Mouse (Mus musculus): ENCODE results near the gene Cisd3. TPM values are rescaled to one million over a fixed set of nuclear protein-coding genes. Genes with fewer than 3 reads are reported as not detected.

Cisd3 gene
- polyA plus RNA-seq, 1 experiment from 2014 or later: 12.3 TPM

GRCm38 (mm10) chr11:97694435-97694834 is 8.8 kb downstream of the Cisd3 start:
- Histone ChIP-seq H3K4me2 (no peak overlapping the region), H3K27me3 (peaks cover 31% of the 10 kb centered on the region), H3K36me3 (replicated peaks) (no peaks in the 10 kb centered on the region), H3K9ac (no peak overlapping the region), H3K4me1 (replicated peaks) (peaks cover 39% of the 10 kb centered on the region), H3K4me3 (replicated peaks) (no peak overlapping the region), H3K9me3 (replicated peaks) (no peaks in the 10 kb centered on the region), H3K27ac (replicated peaks) (no peak overlapping the region)
- ATAC-seq (ENCODE audit: insufficient read depth): no peak
- WGBS (ENCODE audit: insufficient replicate concordance): 65% methylated on average over 4 of the region's 4 CpGs

DNA sequence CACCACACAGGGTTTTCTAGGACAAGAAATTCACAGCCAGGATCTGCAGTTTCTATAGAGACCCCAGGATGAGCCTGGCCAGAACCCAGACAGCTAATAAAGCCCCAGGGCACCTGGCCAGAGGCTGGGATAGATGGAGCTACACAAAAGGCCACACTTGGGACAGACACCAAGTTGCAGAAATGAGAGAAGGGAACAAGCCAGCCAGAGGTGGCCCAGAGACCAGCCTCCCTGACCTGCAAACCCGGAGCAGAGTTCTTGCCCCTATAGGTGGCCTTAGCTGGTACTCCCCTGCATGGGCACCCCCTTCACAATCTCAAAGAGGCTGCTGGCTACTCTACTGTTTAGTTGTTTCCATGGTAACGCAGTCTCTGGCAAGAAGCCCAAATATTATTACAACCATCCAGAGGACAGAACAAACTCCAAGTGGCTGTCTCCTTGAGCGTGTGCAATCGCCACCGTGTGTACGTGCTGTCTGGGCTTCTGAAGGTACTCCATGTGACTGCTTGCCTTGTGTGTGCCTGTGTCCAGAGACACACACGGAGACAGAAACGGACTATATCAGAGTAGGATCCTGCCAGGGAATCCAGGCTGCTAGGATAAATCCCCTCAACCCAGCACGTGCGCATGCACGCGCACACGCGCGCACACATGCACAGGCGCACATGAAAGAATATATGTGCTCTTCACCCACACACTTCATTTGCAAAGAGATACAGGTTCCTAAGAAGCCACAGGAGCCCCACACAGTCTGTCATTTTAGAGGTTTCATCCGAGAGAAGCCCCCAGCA is 9.5 kb downstream of the Cisd3 start:
- H3K4me2 ChIP-seq: no peak overlapping the region
- no peak overlapping the region for H3K9ac ChIP-seq
- H3K9me3 ChIP-seq (replicated peaks): no peaks in the 10 kb centered on the region
- 0 out of 2 replicates have a peak overlapping the region, but pooled peaks have one; percentile 1 for H3K27ac ChIP-seq (replicated peaks)
- no peak overlapping the region for H3K4me3 ChIP-seq (replicated peaks)
- peaks cover 38% of the 10 kb centered on the region for H3K27me3 ChIP-seq
- 75% methylated on average over 17 of the region's 17 CpGs for WGBS (ENCODE audit: insufficient replicate concordance)
- H3K4me1 ChIP-seq (replicated peaks): peaks cover 45% of the 10 kb centered on the region
- no peaks in the 10 kb centered on the region for H3K36me3 ChIP-seq (replicated peaks)
- ATAC-seq (ENCODE audit: insufficient read depth): no peak

- H3K9ac ChIP-seq: no peak overlapping the region
- no peak overlapping the region for H3K4me2 ChIP-seq
- H3K27me3 ChIP-seq: peaks cover 46% of the 10 kb centered on the region
- H3K4me3 ChIP-seq (replicated peaks): no peak overlapping the region
- 59% methylated on average over 9 of the region's 9 CpGs for WGBS (ENCODE audit: insufficient replicate concordance)
- no peak overlapping the region for H3K27ac ChIP-seq (replicated peaks)
- ATAC-seq (ENCODE audit: insufficient read depth): no peak
- H3K36me3 ChIP-seq (replicated peaks): no peaks in the 10 kb centered on the region
- no peaks in the 10 kb centered on the region for H3K9me3 ChIP-seq (replicated peaks)
- peaks cover 52% of the 10 kb centered on the region for H3K4me1 ChIP-seq (replicated peaks)
These were observed 10.2 kb downstream of the Cisd3 start for GRCm38 (mm10) chr11:97695712-97696401.

DNA sequence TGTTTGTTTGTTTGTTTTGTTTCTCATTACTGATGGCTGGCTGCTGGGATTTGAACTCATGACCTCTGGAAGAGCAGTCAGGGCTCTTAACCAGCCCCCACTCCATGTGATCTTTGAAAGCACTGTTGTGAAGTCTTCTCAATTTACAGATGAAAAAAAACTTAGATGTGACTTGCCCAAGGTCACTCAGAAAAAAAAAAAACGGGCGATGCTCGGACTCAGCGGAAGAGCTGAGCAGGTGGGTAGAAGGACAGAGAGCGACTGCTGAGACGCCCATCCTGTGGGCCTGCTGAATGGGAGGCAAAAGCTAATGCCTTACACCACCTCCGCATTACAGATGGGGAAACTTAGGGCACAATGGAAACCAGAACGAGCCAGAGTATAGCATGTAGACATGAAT is 11.0 kb downstream of the Cisd3 start:
- WGBS (ENCODE audit: insufficient replicate concordance): 75% methylated on average over 8 of the region's 8 CpGs
- no peak overlapping the region for H3K27ac ChIP-seq (replicated peaks)
- H3K4me2 ChIP-seq: no peak overlapping the region
- peaks cover 54% of the 10 kb centered on the region for H3K27me3 ChIP-seq
- no peaks in the 10 kb centered on the region for H3K9me3 ChIP-seq (replicated peaks)
- peaks cover 59% of the 10 kb centered on the region for H3K4me1 ChIP-seq (replicated peaks)
- H3K36me3 ChIP-seq (replicated peaks): no peaks in the 10 kb centered on the region
- H3K4me3 ChIP-seq (replicated peaks): no peak overlapping the region
- no peak for ATAC-seq (ENCODE audit: insufficient read depth)
- no peak overlapping the region for H3K9ac ChIP-seq

DNA sequence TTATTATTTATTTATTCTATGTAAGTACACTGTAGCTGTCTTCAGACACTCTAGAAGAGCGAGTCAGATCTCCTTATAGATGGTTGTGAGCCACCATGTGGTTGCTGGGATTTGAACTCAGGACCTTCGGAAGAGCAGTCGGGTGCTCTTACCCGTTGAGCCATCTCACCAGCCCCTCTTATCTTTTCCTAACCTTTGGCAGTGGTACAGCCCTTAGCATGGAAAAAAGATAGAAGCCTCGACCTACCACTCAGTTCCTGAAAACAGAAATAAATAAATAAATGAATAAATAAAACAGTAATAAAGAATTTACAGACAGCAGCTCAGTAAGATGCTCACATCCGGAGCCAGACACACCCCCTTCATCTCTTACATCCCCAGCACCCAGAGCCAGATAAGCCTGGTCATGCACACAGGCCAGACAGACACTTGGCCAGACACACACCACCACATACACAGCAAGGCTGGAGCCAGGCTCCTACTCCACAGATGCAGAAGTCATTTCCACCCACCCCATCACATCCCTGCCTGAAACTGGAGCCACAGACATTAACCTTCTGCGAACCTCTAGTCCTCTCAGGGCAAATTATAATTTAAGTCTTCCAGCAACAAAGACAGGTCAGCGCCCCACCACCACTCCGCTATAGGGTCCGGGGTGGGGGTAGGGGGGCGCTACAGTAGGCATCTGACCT is 11.7 kb downstream of the Cisd3 start:
- 55% methylated on average over 11 of the region's 11 CpGs for WGBS (ENCODE audit: insufficient replicate concordance)
- peaks cover 60% of the 10 kb centered on the region for H3K27me3 ChIP-seq

GRCm38 (mm10) chr11:97697891-97698529 is 12.4 kb downstream of the Cisd3 start:
- H3K27me3 ChIP-seq: peaks cover 66% of the 10 kb centered on the region
- no peak overlapping the region for H3K27ac ChIP-seq (replicated peaks)
- peak overlapping the region; percentile 92 for H3K4me2 ChIP-seq
- no peaks in the 10 kb centered on the region for H3K9me3 ChIP-seq (replicated peaks)
- peak overlapping the region; percentile 59 for H3K4me3 ChIP-seq (replicated peaks)
- 30% methylated on average over 14 of the region's 14 CpGs for WGBS (ENCODE audit: insufficient replicate concordance)
- H3K9ac ChIP-seq: peak overlapping the region; percentile 52; the same call in 1 of the 2 replicates
- no peak for ATAC-seq (ENCODE audit: insufficient read depth)
- peaks cover 71% of the 10 kb centered on the region for H3K4me1 ChIP-seq (replicated peaks)
- H3K36me3 ChIP-seq (replicated peaks): no peaks in the 10 kb centered on the region

More for the DNA sequence above, 11.7 kb downstream of the Cisd3 start:
- H3K9ac ChIP-seq: no peak overlapping the region
- H3K4me3 ChIP-seq (replicated peaks): no peak overlapping the region
- H3K9me3 ChIP-seq (replicated peaks): no peaks in the 10 kb centered on the region
- peaks cover 66% of the 10 kb centered on the region for H3K4me1 ChIP-seq (replicated peaks)
- no peak for ATAC-seq (ENCODE audit: insufficient read depth)
- H3K36me3 ChIP-seq (replicated peaks): no peaks in the 10 kb centered on the region
- H3K4me2 ChIP-seq: peak overlapping the region; percentile 92; the same call in 1 of the 2 replicates
- no peak overlapping the region for H3K27ac ChIP-seq (replicated peaks)

- WGBS (ENCODE audit: insufficient replicate concordance): under 1% methylated on average over 55 of the region's 63 CpGs
- no peak for ATAC-seq (ENCODE audit: insufficient read depth)
- Histone ChIP-seq H3K27me3 (peaks cover 66% of the 10 kb centered on the region), H3K4me2 (peak overlapping the region; percentile 92), H3K9me3 (replicated peaks) (no peaks in the 10 kb centered on the region), H3K4me1 (replicated peaks) (peaks cover 71% of the 10 kb centered on the region), H3K36me3 (replicated peaks) (no peaks in the 10 kb centered on the region), H3K4me3 (replicated peaks) (peak overlapping the region; percentile 59), H3K9ac (peak overlapping the region; percentile 52), H3K27ac (replicated peaks) (peak overlapping the region; percentile 48; the same call in 1 of the 2 replicates)
These were observed 13.3 kb downstream of the Cisd3 start for GRCm38 (mm10) chr11:97698741-97699611.

GRCm38 (mm10) chr11:97699626-97700002 is 14.0 kb downstream of the Cisd3 start:
- ATAC-seq (ENCODE audit: insufficient read depth): no peak
- Histone ChIP-seq H3K27me3 (peaks cover 66% of the 10 kb centered on the region), H3K36me3 (replicated peaks) (no peaks in the 10 kb centered on the region), H3K4me3 (replicated peaks) (peak overlapping the region; percentile 59), H3K9ac (peak overlapping the region; percentile 39; the same call in 1 of the 2 replicates), H3K4me2 (peak overlapping the region; percentile 92), H3K27ac (replicated peaks) (peak overlapping the region; percentile 64), H3K9me3 (replicated peaks) (no peaks in the 10 kb centered on the region), H3K4me1 (replicated peaks) (peaks cover 73% of the 10 kb centered on the region)
- 0% methylated on average over 6 of the region's 9 CpGs for WGBS (ENCODE audit: insufficient replicate concordance)

GRCm38 (mm10) chr11:97700003-97700745 is 14.5 kb downstream of the Cisd3 start, which contains the start of gene Pcgf2:
Gene Pcgf2 (minus strand): TSS chr11:97700497.
- peak within 1 kb of the TSS; percentile 52; the same call in 1 of the 2 replicates for H3K9ac ChIP-seq
- H3K4me1 ChIP-seq (replicated peaks): peaks cover 77% of the 10 kb centered on the region
- peak within 1 kb of the TSS; percentile 64 for H3K27ac ChIP-seq (replicated peaks)
- ATAC-seq (ENCODE audit: insufficient read depth): no peak
- under 1% methylated on average over 85 of the region's 85 CpGs for WGBS (ENCODE audit: insufficient replicate concordance)
- no peaks in the 10 kb centered on the region for H3K9me3 ChIP-seq (replicated peaks)
- H3K4me2 ChIP-seq: peak within 1 kb of the TSS; percentile 92
- peaks cover 66% of the 10 kb centered on the region for H3K27me3 ChIP-seq
- H3K4me3 ChIP-seq (replicated peaks): peak within 1 kb of the TSS; percentile 59
- 0 out of 2 replicates have a peak, but pooled peaks cover 3% of the 10 kb centered on the region for H3K36me3 ChIP-seq (replicated peaks)

Measured in liver, embryonic 15.5 days (tissue).